Mouse (Mus musculus) mesoderm, embryonic 11.5 days (tissue): ENCODE data around the gene Ppp4r2.

Experiments
- DNase-seq: peaks from one replicate; pipeline ENCODE4 v3.0.0-alpha.2; 2012; ENCODE audit warnings: low read depth, low spot score

Gene Ppp4r2

GRCm38 (mm10) chr6:100833355-100833754 is at the start of gene Ppp4r2:
Ppp4r2 (plus strand) TSS chr6:100833622.
- DNase-seq, result peak; percentile 95

- DNase-seq, result no peak
Observed at GRCm38 (mm10) chr6:100787726-100788125, 45.7 kb upstream of the Ppp4r2 start.

- no peak for DNase-seq
Observed at GRCm38 (mm10) chr6:100789161-100789560, 44.3 kb upstream of the Ppp4r2 start.

- DNase-seq, result no peak
Observed at GRCm38 (mm10) chr6:100792055-100792659, 41.3 kb upstream of the Ppp4r2 start.

- no peak for DNase-seq
Observed at GRCm38 (mm10) chr6:100792973-100793769, 40.3 kb upstream of the Ppp4r2 start.

- no peak for DNase-seq
Observed at GRCm38 (mm10) chr6:100795797-100796196, 37.6 kb upstream of the Ppp4r2 start.

GRCm38 (mm10) chr6:100799290-100799689 is 34.1 kb upstream of the Ppp4r2 start:
- no peak for DNase-seq

- no peak for DNase-seq
Observed at GRCm38 (mm10) chr6:100799766-100800165, 33.7 kb upstream of the Ppp4r2 start.

- DNase-seq, result no peak
Observed at GRCm38 (mm10) chr6:100800497-100800955, 32.9 kb upstream of the Ppp4r2 start.

GRCm38 (mm10) chr6:100802381-100803083 is 30.9 kb upstream of the Ppp4r2 start:
- DNase-seq, result peak; percentile 50

- peak; percentile 21 for DNase-seq
Observed at GRCm38 (mm10) chr6:100803250-100803649, 30.2 kb upstream of the Ppp4r2 start.

- DNase-seq, result no peak
Observed at GRCm38 (mm10) chr6:100807187-100807586, 26.2 kb upstream of the Ppp4r2 start.

GRCm38 (mm10) chr6:100807746-100808145 is 25.7 kb upstream of the Ppp4r2 start:
- DNase-seq, result no peak

GRCm38 (mm10) chr6:100808221-100808778 is 25.1 kb upstream of the Ppp4r2 start:
- DNase-seq, result no peak

- no peak for DNase-seq
Observed at GRCm38 (mm10) chr6:100810117-100810516, 23.3 kb upstream of the Ppp4r2 start.

- no peak for DNase-seq
Observed at GRCm38 (mm10) chr6:100811731-100812130, 21.7 kb upstream of the Ppp4r2 start.

- DNase-seq, result no peak
Observed at GRCm38 (mm10) chr6:100821367-100821766, 12.1 kb upstream of the Ppp4r2 start.

- no peak for DNase-seq
Observed at GRCm38 (mm10) chr6:100823356-100823755, 10.1 kb upstream of the Ppp4r2 start.

- no peak for DNase-seq
Observed at GRCm38 (mm10) chr6:100824381-100824965, 8.9 kb upstream of the Ppp4r2 start.

GRCm38 (mm10) chr6:100826046-100826445 is 7.4 kb upstream of the Ppp4r2 start:
- DNase-seq, result no peak

- DNase-seq, result no peak
Observed at GRCm38 (mm10) chr6:100828565-100828964, 4.9 kb upstream of the Ppp4r2 start.

- no peak for DNase-seq
Observed at GRCm38 (mm10) chr6:100829770-100830169, 3.7 kb upstream of the Ppp4r2 start.
